Mouse (Mus musculus) erythroblast, embryonic 14.5 days (primary cell): Measurements from ENCODE around the gene 4930447C04Rik. TPM values are rescaled to one million over a fixed set of nuclear protein-coding genes. Genes with fewer than 3 reads are reported as not detected.

Experiments
- H3K27me3 ChIP-seq: 2 replicates; pipeline ENCODE4 v1.6.1; 2012; ENCODE audit warnings: inconsistent platforms; ENCODE audit not compliant: control insufficient read depth
- H3K36me3 ChIP-seq: 2 replicates; pipeline ENCODE4 v1.6.1; 2012; ENCODE audit warnings: mild to moderate bottlenecking, inconsistent platforms; ENCODE audit not compliant: control insufficient read depth
- H3K4me1 ChIP-seq: 2 replicates; pipeline ENCODE4 v1.6.1; 2012; ENCODE audit warnings: inconsistent platforms; ENCODE audit not compliant: control insufficient read depth
- H3K4me3 ChIP-seq: replicated peaks from 2 replicates; pipeline ENCODE3; 2012; ENCODE audit warnings: moderate library complexity, mild to moderate bottlenecking, inconsistent platforms
- H3K9me3 ChIP-seq: 2 replicates; pipeline ENCODE4 v1.6.1; 2012; ENCODE audit warnings: low read length, inconsistent platforms, mixed read lengths; ENCODE audit not compliant: control insufficient read depth
- GATA1 ChIP-seq: IDR thresholded peaks from 2 replicates; pipeline ENCODE4 v1.6.1; 2012; ENCODE audit warnings: low read length, inconsistent platforms, mixed read lengths
- TAL1 ChIP-seq: IDR thresholded peaks from 3 replicates; pipeline ENCODE4 v1.6.1; 2012; ENCODE audit warnings: low read length, inconsistent platforms, mixed read lengths
- polyA plus RNA-seq: library from polyadenylated mRNA; stranded (reverse); fragments of >175 nt; gene quantifications from 2 replicates; pipeline ENCODE4 v1.2.3, GENCODE M21; 2012

Gene 4930447C04Rik
- not detected in 2 replicates for polyA plus RNA-seq

DNA sequence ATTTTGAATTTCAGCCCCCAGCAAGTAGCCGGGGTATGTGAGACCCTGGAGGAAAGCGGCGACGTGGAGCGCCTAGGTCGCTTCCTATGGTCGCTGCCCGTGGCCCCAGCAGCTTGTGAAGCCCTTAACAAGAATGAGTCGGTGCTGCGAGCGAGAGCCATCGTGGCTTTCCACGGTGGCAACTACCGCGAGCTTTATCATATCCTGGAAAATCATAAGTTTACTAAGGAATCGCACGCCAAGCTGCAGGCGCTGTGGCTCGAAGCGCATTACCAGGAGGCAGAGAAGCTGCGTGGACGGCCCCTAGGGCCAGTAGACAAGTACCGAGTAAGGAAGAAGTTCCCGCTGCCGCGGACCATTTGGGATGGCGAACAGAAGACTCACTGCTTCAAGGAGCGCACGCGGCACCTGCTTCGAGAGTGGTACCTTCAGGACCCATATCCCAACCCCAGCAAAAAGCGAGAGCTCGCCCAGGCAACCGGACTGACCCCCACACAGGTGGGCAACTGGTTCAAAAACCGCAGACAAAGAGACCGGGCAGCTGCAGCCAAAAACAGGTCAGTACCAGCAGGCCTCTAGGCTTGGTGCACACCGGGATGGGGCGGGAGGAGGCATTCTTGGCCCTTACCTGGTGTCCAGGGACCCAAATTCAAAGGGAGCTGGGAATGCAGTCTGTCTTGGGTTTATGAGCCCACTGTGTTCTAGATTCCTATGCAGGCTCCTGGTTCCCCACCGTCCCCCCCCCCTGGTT is at the start of gene 4930447C04Rik:
Gene 4930447C04Rik (minus strand): TSS at position 704 of the 751 bp plus-strand sequence.
- Histone ChIP-seq H3K4me3 (no peak within 1 kb of the TSS), H3K27me3 (peaks cover 97% of the 10 kb centered on the region), H3K36me3 (no peaks in the 10 kb centered on the region), H3K4me1 (no peaks in the 10 kb centered on the region), H3K9me3 (no peaks in the 10 kb centered on the region)
- TF ChIP-seq GATA1 (no peak), TAL1 (no peak)

GRCm38 (mm10) chr12:72983071-72983857 is 42.7 kb upstream of the 4930447C04Rik start:
- Histone ChIP-seq H3K4me3 (no peak overlapping the region), H3K9me3 (no peaks in the 10 kb centered on the region), H3K27me3 (peaks cover 3% of the 10 kb centered on the region), H3K4me1 (no peaks in the 10 kb centered on the region), H3K36me3 (no peaks in the 10 kb centered on the region)
- TF ChIP-seq GATA1, result no peak
- no peak for TF ChIP-seq TAL1

- H3K4me1 ChIP-seq, result no peaks in the 10 kb centered on the region
- H3K36me3 ChIP-seq, result no peaks in the 10 kb centered on the region
- H3K9me3 ChIP-seq, result no peaks in the 10 kb centered on the region
- H3K27me3 ChIP-seq, result peaks cover 3% of the 10 kb centered on the region
- TF ChIP-seq TAL1, result no peak
- TF ChIP-seq GATA1, result no peak
- H3K4me3 ChIP-seq, result no peak overlapping the region
These were observed 42.0 kb upstream of the 4930447C04Rik start for GRCm38 (mm10) chr12:72982616-72983015.

DNA sequence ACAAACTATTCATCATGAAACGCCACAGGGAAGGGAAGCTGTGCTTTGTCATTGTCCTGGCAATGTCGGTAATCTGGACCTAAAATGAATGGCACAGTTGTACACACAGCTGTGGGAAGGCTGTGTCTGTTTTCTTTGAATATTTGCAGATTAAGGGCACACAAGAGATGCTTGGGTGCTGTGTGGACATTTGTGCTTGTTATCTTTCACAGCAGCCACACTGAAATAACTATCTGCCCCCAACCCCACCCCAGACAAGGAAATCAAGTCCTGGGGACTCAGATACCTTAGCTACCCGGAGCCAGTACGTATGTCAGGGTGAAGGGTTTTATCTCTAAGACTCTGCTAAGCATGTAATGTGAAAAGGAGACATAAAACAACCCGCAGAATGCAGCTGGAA is 38.7 kb upstream of the 4930447C04Rik start:
- no peaks in the 10 kb centered on the region for H3K36me3 ChIP-seq
- no peaks in the 10 kb centered on the region for H3K9me3 ChIP-seq
- no peak overlapping the region for H3K4me3 ChIP-seq
- no peak for TF ChIP-seq TAL1
- no peak for TF ChIP-seq GATA1
- no peaks in the 10 kb centered on the region; the same call in 1 of the 2 replicates for H3K27me3 ChIP-seq
- no peaks in the 10 kb centered on the region for H3K4me1 ChIP-seq

GRCm38 (mm10) chr12:72977851-72978250 is 37.3 kb upstream of the 4930447C04Rik start:
- Histone ChIP-seq H3K4me3 (no peak overlapping the region), H3K4me1 (no peaks in the 10 kb centered on the region), H3K9me3 (no peaks in the 10 kb centered on the region), H3K27me3 (no peaks in the 10 kb centered on the region; the same call in 1 of the 2 replicates), H3K36me3 (no peaks in the 10 kb centered on the region)
- TF ChIP-seq TAL1, result no peak
- no peak for TF ChIP-seq GATA1

DNA sequence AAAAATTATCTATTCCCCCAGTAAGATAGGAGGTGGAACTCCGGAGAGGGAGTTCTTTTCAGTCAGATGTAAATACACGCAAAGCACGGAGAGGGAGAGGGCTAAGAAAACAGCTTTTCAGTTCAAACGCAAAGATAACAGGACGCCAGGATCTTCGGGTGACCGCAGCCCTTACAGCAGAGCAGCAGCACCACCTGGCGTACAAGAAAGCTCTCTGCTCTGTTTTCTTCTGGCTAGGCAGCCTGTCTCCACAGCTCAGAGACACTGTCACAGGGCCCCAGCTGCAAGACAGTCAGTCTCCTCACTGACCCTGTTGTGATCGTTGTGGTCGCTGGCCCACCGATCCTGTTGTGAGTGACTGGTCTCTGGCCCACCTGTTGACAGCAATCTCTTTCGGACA is 36.1 kb upstream of the 4930447C04Rik start:
- H3K9me3 ChIP-seq, result no peaks in the 10 kb centered on the region
- no peak overlapping the region for H3K4me3 ChIP-seq
- TF ChIP-seq GATA1 (no peak), TAL1 (no peak)
- H3K27me3 ChIP-seq, result no peaks in the 10 kb centered on the region; the same call in 1 of the 2 replicates
- H3K4me1 ChIP-seq, result no peaks in the 10 kb centered on the region
- no peaks in the 10 kb centered on the region for H3K36me3 ChIP-seq

DNA sequence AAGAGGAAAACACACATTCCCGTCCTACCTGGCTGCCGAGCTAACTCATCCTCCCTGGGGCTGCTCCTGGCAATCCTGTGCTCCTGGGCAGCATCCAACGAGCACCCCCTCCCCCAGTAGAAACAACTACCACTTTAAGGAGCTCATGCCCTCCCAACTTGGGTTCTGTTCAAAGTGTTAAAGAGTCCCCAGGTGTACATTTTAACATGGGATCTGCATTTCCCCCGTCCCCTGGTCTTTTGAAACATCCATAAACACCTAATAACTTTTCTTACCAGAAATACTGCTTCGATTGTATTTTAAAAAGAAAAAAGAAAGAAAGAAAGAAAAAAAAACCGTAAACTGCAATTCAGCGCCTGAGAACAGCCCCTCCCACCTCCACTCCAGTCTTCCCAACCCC is 35.6 kb upstream of the 4930447C04Rik start:
- no peaks in the 10 kb centered on the region; the same call in 1 of the 2 replicates for H3K27me3 ChIP-seq
- TF ChIP-seq TAL1 (no peak), GATA1 (no peak)
- H3K4me3 ChIP-seq, result no peak overlapping the region
- H3K9me3 ChIP-seq, result no peaks in the 10 kb centered on the region
- no peaks in the 10 kb centered on the region for H3K36me3 ChIP-seq
- H3K4me1 ChIP-seq, result no peaks in the 10 kb centered on the region

- H3K36me3 ChIP-seq, result no peaks in the 10 kb centered on the region
- H3K9me3 ChIP-seq, result no peaks in the 10 kb centered on the region
- no peaks in the 10 kb centered on the region for H3K27me3 ChIP-seq
- TF ChIP-seq GATA1 (no peak), TAL1 (no peak)
- no peak overlapping the region for H3K4me3 ChIP-seq
- no peaks in the 10 kb centered on the region for H3K4me1 ChIP-seq
These were observed 32.6 kb upstream of the 4930447C04Rik start for GRCm38 (mm10) chr12:72973161-72973560.

DNA sequence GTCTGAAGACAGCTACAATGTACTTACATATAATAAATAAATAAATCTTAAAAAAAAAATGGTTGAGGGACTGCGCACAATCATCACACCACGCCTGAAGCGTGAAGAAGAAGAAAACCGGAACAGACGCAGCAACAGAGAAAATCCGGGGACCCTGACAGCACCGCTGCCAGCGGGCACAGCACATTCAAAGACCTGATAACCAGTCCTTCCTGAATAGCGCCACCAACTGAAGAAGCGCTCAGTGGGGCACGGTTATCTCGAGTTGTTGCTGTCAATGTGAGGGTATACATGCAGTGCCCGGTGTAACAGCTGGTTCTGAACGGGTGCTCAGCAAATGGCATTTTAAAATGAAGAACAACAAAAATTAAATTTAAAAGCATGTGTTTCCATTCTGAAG is 30.0 kb upstream of the 4930447C04Rik start:
- TF ChIP-seq GATA1, result no peak
- no peak for TF ChIP-seq TAL1
- Histone ChIP-seq H3K4me3 (no peak overlapping the region), H3K4me1 (no peaks in the 10 kb centered on the region), H3K27me3 (no peaks in the 10 kb centered on the region), H3K36me3 (no peaks in the 10 kb centered on the region), H3K9me3 (no peaks in the 10 kb centered on the region)
